Mouse (Mus musculus) embryonic facial prominence, embryonic 13.5 days (tissue): Measurements from ENCODE around the gene Cks1brt. TPM values are rescaled to one million over a fixed set of nuclear protein-coding genes. Genes with fewer than 3 reads are reported as not detected.

Experiments used
- ATAC-seq: fragments of 200-750 bp; cut with Nextera tagmentation; 2 replicates; pipeline ENCODE4 v1.8.0; 2017; ENCODE audit warnings: low read depth; ENCODE audit not compliant: insufficient number of reproducible peaks, insufficient read depth, low FRiP score, low TSS enrichment
- H3K27ac ChIP-seq: fragments of 300-500 bp; sonication (generic); 2 replicates; pipeline ENCODE4 v1.5.1; 2015; ENCODE audit warnings: moderate library complexity, mild to moderate bottlenecking, inconsistent platforms
- H3K27me3 ChIP-seq: fragments of 300-500 bp; sonication (generic); 2 replicates; pipeline ENCODE4 v1.6.1; 2015; ENCODE audit warnings: mild to moderate bottlenecking, inconsistent platforms
- H3K36me3 ChIP-seq: fragments of 300-500 bp; sonication (generic); 2 replicates; pipeline ENCODE4 v1.6.1; 2015; ENCODE audit warnings: mild to moderate bottlenecking, inconsistent platforms
- H3K4me1 ChIP-seq: fragments of 300-500 bp; sonication (generic); 2 replicates; pipeline ENCODE4 v1.6.1; 2015; ENCODE audit warnings: inconsistent platforms
- H3K4me2 ChIP-seq: fragments of 300-500 bp; sonication (generic); 2 replicates; pipeline ENCODE4 v1.6.1; 2015; ENCODE audit warnings: moderate library complexity, mild to moderate bottlenecking, inconsistent platforms
- H3K4me3 ChIP-seq: fragments of 300-500 bp; sonication (generic); 2 replicates; pipeline ENCODE4 v1.5.1; 2015; ENCODE audit warnings: mild to moderate bottlenecking, inconsistent platforms
- H3K9ac ChIP-seq: fragments of 300-500 bp; sonication (generic); 2 replicates; pipeline ENCODE4 v1.6.1; 2015; ENCODE audit warnings: mild to moderate bottlenecking, inconsistent platforms
- H3K9me3 ChIP-seq: fragments of 300-500 bp; sonication (generic); 2 replicates; pipeline ENCODE4 v1.6.1; 2016; ENCODE audit warnings: inconsistent platforms
- WGBS: fragments of 180-500 bp; shearing (Covaris S2); methylation state at CpG from one replicate; pipeline ENCODE4 v1.1.7; 2015; ENCODE audit warnings: mixed read lengths; 5-methylcytosine and 5-hydroxymethylcytosine counted together
- microRNA-seq: library from miRNA; unstranded; fragments of <30 nt; microRNA quantifications from one replicate; pipeline ENCODE4, GENCODE M21; 2016
- polyA plus RNA-seq: library from polyadenylated mRNA; unstranded; fragments of >200 nt; fragmentation: Nextera tagmentation; extraction: Ambion mirVana; gene quantifications from 2 replicates; pipeline ENCODE4 v1.2.1, GENCODE M21; 2015

The Cks1brt gene
- polyA plus RNA-seq, 1 experiment from 2014 or later, result not detected

DNA sequence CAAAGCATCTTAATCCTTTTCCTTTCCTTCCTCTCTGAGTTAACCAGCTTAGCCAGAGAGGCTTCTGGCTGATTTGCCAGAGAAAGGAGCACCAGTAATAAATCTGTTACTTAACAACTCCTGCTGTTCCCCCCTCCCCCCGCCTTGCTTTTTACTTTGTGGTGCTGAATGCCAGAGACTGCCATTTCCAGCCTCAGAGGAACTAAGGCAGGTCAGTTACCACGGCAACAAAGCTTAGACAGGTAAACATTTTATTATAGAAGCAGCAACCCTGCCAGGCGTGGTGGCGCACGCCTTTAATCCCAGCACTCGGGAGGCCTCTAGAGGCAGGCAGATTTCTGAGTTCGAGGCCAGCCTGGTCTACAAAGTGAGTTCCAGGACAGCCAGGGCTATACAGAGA, 24.2 kb downstream of the Cks1brt start:
- H3K4me2 ChIP-seq, result no peak overlapping the region
- no peaks in the 10 kb centered on the region for H3K4me1 ChIP-seq
- no peaks in the 10 kb centered on the region for H3K36me3 ChIP-seq
- H3K9ac ChIP-seq, result no peak overlapping the region
- no peak for ATAC-seq
- H3K27me3 ChIP-seq, result no peaks in the 10 kb centered on the region
- H3K9me3 ChIP-seq, result no peaks in the 10 kb centered on the region
- no peak overlapping the region for H3K27ac ChIP-seq
- 70% methylated on average over 7 of the region's 7 CpGs for WGBS
- H3K4me3 ChIP-seq, result no peak overlapping the region

GRCm38 (mm10) chr8:85192346-85192745, 40.6 kb downstream of the Cks1brt start:
- Histone ChIP-seq H3K4me3 (no peak overlapping the region), H3K27me3 (no peaks in the 10 kb centered on the region), H3K4me1 (no peaks in the 10 kb centered on the region), H3K4me2 (no peak overlapping the region), H3K9ac (no peak overlapping the region), H3K9me3 (peaks cover 7% of the 10 kb centered on the region), H3K27ac (no peak overlapping the region), H3K36me3 (no peaks in the 10 kb centered on the region)
- no peak for ATAC-seq
- WGBS, result 76% methylated on average over 1 of the region's 1 CpGs

DNA sequence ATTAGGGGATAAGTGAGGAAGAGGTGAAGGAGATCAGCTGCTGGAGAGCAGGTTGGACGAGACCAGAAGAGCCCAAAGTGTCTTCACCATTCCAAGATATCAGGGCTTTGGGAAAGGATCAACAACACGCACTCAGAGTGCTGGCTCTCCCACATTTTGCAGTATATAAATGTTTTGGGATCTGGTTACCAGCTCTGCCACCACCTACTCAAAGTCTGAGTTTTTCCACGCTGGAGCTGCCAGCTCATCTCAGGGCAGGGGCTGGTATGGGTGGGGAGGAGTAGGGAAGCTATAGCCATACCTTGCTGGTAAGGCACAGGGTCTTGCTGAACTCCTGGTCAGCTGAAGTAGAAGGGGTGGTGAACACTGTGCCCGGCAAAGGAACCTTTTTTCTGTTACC, 68.5 kb downstream of the Cks1brt start:
- Histone ChIP-seq H3K36me3 (no peaks in the 10 kb centered on the region), H3K27me3 (no peaks in the 10 kb centered on the region), H3K27ac (no peak overlapping the region), H3K4me1 (no peaks in the 10 kb centered on the region), H3K9me3 (no peaks in the 10 kb centered on the region), H3K4me2 (no peak overlapping the region), H3K9ac (no peak overlapping the region), H3K4me3 (no peak overlapping the region)
- no peak for ATAC-seq
- 82% methylated on average over 4 of the region's 4 CpGs for WGBS

GRCm38 (mm10) chr8:85220992-85221391, 69.3 kb downstream of the Cks1brt start:
- H3K36me3 ChIP-seq, result no peaks in the 10 kb centered on the region
- H3K27me3 ChIP-seq, result no peaks in the 10 kb centered on the region
- H3K27ac ChIP-seq, result no peak overlapping the region
- no peaks in the 10 kb centered on the region for H3K9me3 ChIP-seq
- ATAC-seq, result no peak
- no peak overlapping the region for H3K9ac ChIP-seq
- H3K4me2 ChIP-seq, result no peak overlapping the region
- 41% methylated on average over 6 of the region's 6 CpGs for WGBS
- no peak overlapping the region for H3K4me3 ChIP-seq
- H3K4me1 ChIP-seq, result no peaks in the 10 kb centered on the region

Small RNA genes lying within 50 kb of the gene (microRNA-seq; reads per million reads assigned to microRNA genes)
- 2.6 reads per million, percentile 9 among the genes with 10 or more reads in this experiment for gene Gm23388

Other genes with a start within 250 kb of the Cks1brt start
- 1.8 and 5.6 TPM in 2 replicates for gene Klf1, start 250.0 kb upstream of the Cks1brt start, polyA plus RNA-seq
- gene Dnase2a, start 243.4 kb upstream of the Cks1brt start, polyA plus RNA-seq, result 15.9 and 22.7 TPM in 2 replicates
- gene Mast1, start 214.6 kb upstream of the Cks1brt start, polyA plus RNA-seq, result 1.4 and 1.6 TPM in 2 replicates
- gene Rtbdn, start 204.9 kb upstream of the Cks1brt start, polyA plus RNA-seq, result 0.36 and 0.39 TPM in 2 replicates
- not detected in 2 replicates for gene Gm49661, start 182.5 kb upstream of the Cks1brt start, polyA plus RNA-seq
- gene Prdx2, start 182.3 kb upstream of the Cks1brt start, polyA plus RNA-seq, result 888 and 1,010 TPM in 2 replicates
- 93.2 and 94.5 TPM in 2 replicates for gene Rnaseh2a, start 182.2 kb upstream of the Cks1brt start, polyA plus RNA-seq
- gene Junb, start 173.2 kb upstream of the Cks1brt start, polyA plus RNA-seq, result 10.4 and 11.2 TPM in 2 replicates
- 23.2 and 24.7 TPM in 2 replicates for gene Hook2, start 161.3 kb upstream of the Cks1brt start, polyA plus RNA-seq
- gene Best2, start 137.4 kb upstream of the Cks1brt start, polyA plus RNA-seq, result 0.14 TPM in 1 of 2 replicates, not detected in the other
- gene Asna1, start 126.6 kb upstream of the Cks1brt start, polyA plus RNA-seq, result 126 and 139 TPM in 2 replicates
- gene Trir, start 125.1 kb upstream of the Cks1brt start, polyA plus RNA-seq, result 133 and 146 TPM in 2 replicates
- gene Tnpo2, start 115.0 kb upstream of the Cks1brt start, polyA plus RNA-seq, result 30.1 and 43.4 TPM in 2 replicates
- gene Fbxw9, start 91.9 kb upstream of the Cks1brt start, polyA plus RNA-seq, result 36.7 and 38.2 TPM in 2 replicates
- 1.1 and 1.4 TPM in 2 replicates for gene Gm5741, start 83.9 kb upstream of the Cks1brt start, polyA plus RNA-seq
- gene Dhps, start 80.2 kb upstream of the Cks1brt start, polyA plus RNA-seq, result 55.1 and 70.7 TPM in 2 replicates
- gene Wdr83os, start 71.2 kb upstream of the Cks1brt start, polyA plus RNA-seq, result 129 and 130 TPM in 2 replicates
- 45.2 and 46.2 TPM in 2 replicates for gene Wdr83, start 70.6 kb upstream of the Cks1brt start, polyA plus RNA-seq
- gene Man2b1, start 68.7 kb upstream of the Cks1brt start, polyA plus RNA-seq, result 29.1 and 29.6 TPM in 2 replicates
- 2.9 and 3.1 TPM in 2 replicates for gene Zfp791, start 28.8 kb upstream of the Cks1brt start, polyA plus RNA-seq
- not detected in 2 replicates for gene Olfr371, start 74.1 kb downstream of the Cks1brt start, polyA plus RNA-seq
- gene Orc6, start 147.7 kb downstream of the Cks1brt start, polyA plus RNA-seq, result 111 and 116 TPM in 2 replicates
- 127 and 136 TPM in 2 replicates for gene Vps35, start 147.9 kb downstream of the Cks1brt start, polyA plus RNA-seq
- gene Mylk3, start 234.4 kb downstream of the Cks1brt start, polyA plus RNA-seq, result 4.4 and 5.4 TPM in 2 replicates